ENCODE assay signal across 16 mouse cellular contexts in genomic region chr1:85921725-85922124, GRCm38 (mm10). TPM values are rescaled to one million over a fixed set of nuclear protein-coding genes. Genes with fewer than 3 reads are reported as not detected.
DNase-seq lines count a peak whose midpoint lies in the region; ATAC-seq lines count a peak whose summit lies in the region.
"Had no signal": no experiment of that assay in that cellular context is flagged by ENCODE, and none has a peak within 500 bp of the region (broad histone marks: within the 10 kb centered on the region; RNA-seq: fewer than 3 reads in every experiment).

No protein-coding gene starts in this region.

- DNase-seq in cerebellum, adult 11-12 months, result peak; percentile 47
- no peak for DNase-seq in cerebellum, postnatal 14 days
- no peak for DNase-seq in hindbrain, embryonic 14.5 days (ENCODE audit: low spot score)
- DNase-seq in midbrain, embryonic 14.5 days, result no peak
- no peak for DNase-seq in midbrain, embryonic 10.5 days (ENCODE audit: low spot score)
- DNase-seq in natural killer cell, adult 2 months (ENCODE audit: low spot score in 2 of 2), result no peak
- DNase-seq: gastrocnemius, postnatal 36 days; lung, adult 2 months; retina, postnatal 1 day; thymus, postnatal 4 days had no signal

- no peak; the same call in 1 of the 2 replicates for ATAC-seq in hindbrain, embryonic 14.5 days (ENCODE audit: low FRiP score)
- ATAC-seq in hindbrain, embryonic 12.5 days (ENCODE audit: low FRiP score), result no peak
- no peak for ATAC-seq in midbrain, embryonic 14.5 days (ENCODE audit: low FRiP score, low TSS enrichment)
- peak; percentile 19; the same call in 1 of the 2 replicates for ATAC-seq in neural tube, embryonic 14.5 days (ENCODE audit: low read depth)

- no peak overlapping the region for H3K4me2 ChIP-seq in hindbrain, embryonic 14.5 days (replicated peaks)
- H3K4me2 ChIP-seq in hindbrain, embryonic 12.5 days (replicated peaks), result no peak overlapping the region
- H3K4me2 ChIP-seq in midbrain, embryonic 14.5 days (ENCODE audit: low read length), result no peak overlapping the region
- H3K4me2 ChIP-seq in neural tube, embryonic 14.5 days (ENCODE audit: low read depth, low read length), result no peak overlapping the region
- H3K4me2 ChIP-seq: embryonic facial prominence, embryonic 12.5 days; limb, embryonic 15.5 days had no signal

- no peak overlapping the region for H3K4me3 ChIP-seq in hindbrain, embryonic 14.5 days (replicated peaks; ENCODE audit: low read length)
- H3K4me3 ChIP-seq in hindbrain, embryonic 12.5 days, result no peak overlapping the region
- no peak overlapping the region for H3K4me3 ChIP-seq in midbrain, embryonic 14.5 days (replicated peaks; ENCODE audit: low read depth, low read length)
- H3K4me3 ChIP-seq in midbrain, embryonic 10.5 days, result no peak overlapping the region
- no peak overlapping the region for H3K4me3 ChIP-seq in neural tube, embryonic 14.5 days (ENCODE audit: low read depth, low read length)
- H3K4me3 ChIP-seq: embryonic facial prominence, embryonic 12.5 days; limb, embryonic 15.5 days had no signal

- H3K27ac ChIP-seq in hindbrain, embryonic 14.5 days, result peak overlapping the region; percentile 60; the same call in 1 of the 2 replicates
- no peak overlapping the region for H3K27ac ChIP-seq in hindbrain, embryonic 12.5 days
- peak overlapping the region; percentile 60 for H3K27ac ChIP-seq in midbrain, embryonic 14.5 days (replicated peaks; ENCODE audit: low read depth, low read length)
- no peak overlapping the region for H3K27ac ChIP-seq in midbrain, embryonic 10.5 days (replicated peaks)
- 0 out of 2 replicates have a peak overlapping the region, but pooled peaks have one; percentile 7 for H3K27ac ChIP-seq in neural tube, embryonic 14.5 days (ENCODE audit: low read depth, low read length)
- H3K27ac ChIP-seq: embryonic facial prominence, embryonic 12.5 days; limb, embryonic 15.5 days had no signal

- no peaks in the 10 kb centered on the region for H3K36me3 ChIP-seq in hindbrain, embryonic 14.5 days (replicated peaks; ENCODE audit: control insufficient read depth, insufficient read depth)
- H3K36me3 ChIP-seq in hindbrain, embryonic 12.5 days, result no peaks in the 10 kb centered on the region
- H3K36me3 ChIP-seq in midbrain, embryonic 14.5 days (ENCODE audit: control insufficient read depth, insufficient read depth, low read length), result no peaks in the 10 kb centered on the region
- no peaks in the 10 kb centered on the region for H3K36me3 ChIP-seq in midbrain, embryonic 10.5 days
- no peaks in the 10 kb centered on the region for H3K36me3 ChIP-seq in neural tube, embryonic 14.5 days (ENCODE audit: control insufficient read depth, insufficient read depth, low read length)
- H3K36me3 ChIP-seq: embryonic facial prominence, embryonic 12.5 days; limb, embryonic 15.5 days had no signal

- peaks cover 20% of the 10 kb centered on the region for H3K4me1 ChIP-seq in hindbrain, embryonic 14.5 days (replicated peaks; ENCODE audit: control insufficient read depth, insufficient read depth, low read length)
- peaks cover 20% of the 10 kb centered on the region for H3K4me1 ChIP-seq in hindbrain, embryonic 12.5 days
- peaks cover 30% of the 10 kb centered on the region for H3K4me1 ChIP-seq in midbrain, embryonic 14.5 days (ENCODE audit: control insufficient read depth, insufficient read depth, low read length)
- peaks cover 37% of the 10 kb centered on the region for H3K4me1 ChIP-seq in midbrain, embryonic 10.5 days
- H3K4me1 ChIP-seq in neural tube, embryonic 14.5 days (ENCODE audit: control insufficient read depth, insufficient read depth, low read length), result peaks cover 8% of the 10 kb centered on the region

- 68% methylated on average over 7 of the region's 7 CpGs for WGBS in hindbrain, embryonic 14.5 days
- WGBS in hindbrain, embryonic 12.5 days, result 80% methylated on average over 7 of the region's 7 CpGs
- 83% methylated on average over 7 of the region's 7 CpGs for WGBS in midbrain, embryonic 14.5 days
- WGBS in midbrain, embryonic 10.5 days, result 84% methylated on average over 7 of the region's 7 CpGs
- 72% methylated on average over 7 of the region's 7 CpGs for WGBS in neural tube, embryonic 14.5 days

- no peaks in the 10 kb centered on the region for H3K27me3 ChIP-seq in hindbrain, embryonic 14.5 days (ENCODE audit: control insufficient read depth, insufficient read depth, low read length)
- no peaks in the 10 kb centered on the region for H3K27me3 ChIP-seq in hindbrain, embryonic 12.5 days
- H3K27me3 ChIP-seq in midbrain, embryonic 14.5 days (ENCODE audit: control insufficient read depth, insufficient read depth, low read length), result no peaks in the 10 kb centered on the region
- H3K27me3 ChIP-seq in midbrain, embryonic 10.5 days (ENCODE audit: low read depth, poor library complexity, severe bottlenecking), result no peaks in the 10 kb centered on the region
- H3K27me3 ChIP-seq in neural tube, embryonic 14.5 days (ENCODE audit: control insufficient read depth, insufficient read depth, low read length), result no peaks in the 10 kb centered on the region
- H3K27me3 ChIP-seq: embryonic facial prominence, embryonic 12.5 days; limb, embryonic 15.5 days had no signal

- no peaks in the 10 kb centered on the region for H3K9me3 ChIP-seq in hindbrain, embryonic 14.5 days (ENCODE audit: control insufficient read depth, low read length)
- H3K9me3 ChIP-seq in hindbrain, embryonic 12.5 days (replicated peaks), result no peaks in the 10 kb centered on the region
- no peaks in the 10 kb centered on the region for H3K9me3 ChIP-seq in midbrain, embryonic 14.5 days (ENCODE audit: control insufficient read depth, low read length)
- H3K9me3 ChIP-seq in midbrain, embryonic 10.5 days (replicated peaks), result no peaks in the 10 kb centered on the region
- no peaks in the 10 kb centered on the region for H3K9me3 ChIP-seq in neural tube, embryonic 14.5 days (ENCODE audit: control insufficient read depth, low read length)
- H3K9me3 ChIP-seq: embryonic facial prominence, embryonic 12.5 days; limb, embryonic 15.5 days had no signal

- no peak overlapping the region for H3K9ac ChIP-seq in hindbrain, embryonic 14.5 days
- H3K9ac ChIP-seq in hindbrain, embryonic 12.5 days, result no peak overlapping the region
- no peak overlapping the region for H3K9ac ChIP-seq in midbrain, embryonic 14.5 days (replicated peaks; ENCODE audit: low read length)
- no peak overlapping the region for H3K9ac ChIP-seq in neural tube, embryonic 14.5 days (replicated peaks; ENCODE audit: low read depth, low read length)
- H3K9ac ChIP-seq: embryonic facial prominence, embryonic 12.5 days; limb, embryonic 15.5 days had no signal

RNA-seq across cellular contexts. Expression of gene 4933407L21Rik, which starts 6.6 kb away (rescaled TPM):
- 4.8 and 7.5 TPM in 2 replicates for polyA plus RNA-seq in hindbrain, embryonic 14.5 days (2014; fragmentation: Nextera tagmentation; extraction: Ambion mirVana)
- 1.3 and 1.6 TPM in 2 replicates for polyA plus RNA-seq in hindbrain, embryonic 12.5 days (2016; fragmentation: Nextera tagmentation; extraction: Ambion mirVana)
- 6.9 and 7.5 TPM in 2 replicates for polyA plus RNA-seq in midbrain, embryonic 14.5 days (2014; fragmentation: Nextera tagmentation; extraction: Ambion mirVana)
- 0.20 and 1.0 TPM in 2 replicates for polyA plus RNA-seq in midbrain, embryonic 10.5 days (2016; fragmentation: Nextera tagmentation; extraction: Ambion mirVana)
- 6.5 and 6.9 TPM in 2 replicates for polyA plus RNA-seq in neural tube, embryonic 14.5 days (2014; fragmentation: Nextera tagmentation; extraction: Ambion mirVana)
- polyA plus RNA-seq: lung, adult 2 months; neural tube, embryonic 11.5 days had no signal

RNA-seq across cellular contexts. Expression of gene Itm2c, which starts 27.6 kb away (rescaled TPM):
- polyA plus RNA-seq in hindbrain, embryonic 14.5 days (2014; fragmentation: Nextera tagmentation; extraction: Ambion mirVana), result 124 and 127 TPM in 2 replicates
- 169 and 173 TPM in 2 replicates for polyA plus RNA-seq in hindbrain, embryonic 12.5 days (2016; fragmentation: Nextera tagmentation; extraction: Ambion mirVana)
- 136 and 176 TPM in 2 replicates for polyA plus RNA-seq in midbrain, embryonic 14.5 days (2014; fragmentation: Nextera tagmentation; extraction: Ambion mirVana)
- 121 and 137 TPM in 2 replicates for polyA plus RNA-seq in midbrain, embryonic 10.5 days (2016; fragmentation: Nextera tagmentation; extraction: Ambion mirVana)
- polyA plus RNA-seq in neural tube, embryonic 14.5 days (2014; fragmentation: Nextera tagmentation; extraction: Ambion mirVana), result 93.2 and 105 TPM in 2 replicates

RNA-seq across cellular contexts. Expression of gene Gpr55, which starts 39.1 kb away (rescaled TPM):
- 0.09 and 0.13 TPM in 2 replicates for polyA plus RNA-seq in hindbrain, embryonic 14.5 days (2014; fragmentation: Nextera tagmentation; extraction: Ambion mirVana)
- 0.09 TPM in 1 of 2 replicates, not detected in the other for polyA plus RNA-seq in hindbrain, embryonic 12.5 days (2016; fragmentation: Nextera tagmentation; extraction: Ambion mirVana)
- polyA plus RNA-seq in midbrain, embryonic 14.5 days (2014; fragmentation: Nextera tagmentation; extraction: Ambion mirVana), result 0.05 and 0.11 TPM in 2 replicates
- polyA plus RNA-seq in midbrain, embryonic 10.5 days (2016; fragmentation: Nextera tagmentation; extraction: Ambion mirVana), result not detected in 2 replicates
- 0.13 and 0.14 TPM in 2 replicates for polyA plus RNA-seq in neural tube, embryonic 14.5 days (2014; fragmentation: Nextera tagmentation; extraction: Ambion mirVana)
- polyA plus RNA-seq: kidney, embryonic 14.5 days; neural tube, embryonic 11.5 days had no signal

Comparison
In these comparisons a context has a peak if more than half of its experiments do, and no peak if none do; other contexts are left out.
1. H3K27ac ChIP-seq: peak in hindbrain, embryonic 14.5 days (single experiment), midbrain, embryonic 14.5 days (single experiment) and neural tube, embryonic 14.5 days (single experiment); none in hindbrain, embryonic 12.5 days (single experiment) and midbrain, embryonic 10.5 days (single experiment).